Mouse (Mus musculus): ENCODE data around the gene Tsc22d3.

DNA sequence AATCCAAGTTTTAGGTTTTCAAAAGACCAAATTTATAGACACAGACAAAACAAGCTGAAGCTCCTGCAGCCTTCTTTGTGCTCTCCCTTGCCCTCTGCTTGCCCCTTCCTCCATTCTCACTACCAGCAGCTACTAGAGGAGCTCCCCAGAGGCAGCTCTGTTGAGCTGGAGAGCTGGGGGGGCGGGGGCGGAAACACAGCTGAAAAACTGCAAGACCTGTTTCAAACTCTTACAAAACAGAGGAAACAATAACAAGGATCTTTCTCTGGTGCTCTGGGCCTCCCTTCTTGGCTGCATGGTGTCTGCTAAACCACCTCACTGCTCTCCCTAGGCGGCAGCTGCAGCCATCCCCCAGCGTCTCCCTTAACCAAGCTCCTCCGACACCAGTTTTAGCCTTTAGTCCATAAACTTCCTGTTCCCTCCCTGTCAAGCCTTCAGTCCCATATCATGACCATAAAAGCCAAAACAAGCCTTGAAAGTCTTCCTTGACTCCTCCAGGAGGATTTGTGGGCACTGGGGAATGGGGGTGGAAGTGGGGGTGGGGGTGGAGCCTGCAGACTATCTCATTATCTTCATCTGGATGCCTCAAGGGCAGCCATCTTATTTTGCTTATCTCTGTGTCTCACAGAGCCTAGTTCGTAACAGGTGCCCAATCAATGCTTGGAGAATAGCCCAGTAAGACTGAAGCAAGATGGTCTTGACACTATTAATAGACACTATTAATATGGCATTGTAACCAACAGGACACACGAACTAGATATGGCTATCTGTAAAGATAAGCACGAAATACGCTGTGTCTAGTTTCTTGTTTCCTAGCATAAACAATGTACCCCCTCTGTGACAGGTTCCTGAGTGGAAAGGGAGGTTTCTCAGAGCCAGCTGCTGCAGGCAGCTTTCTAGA lies 98.8 kb downstream of the Tsc22d3 start:
- no peak for TF ChIP-seq CTCF (conservative IDR thresholded peaks at IDR 0.05; ENCODE audit: low read length)
- TF ChIP-seq POU5F1 (IDR thresholded peaks at IDR 0.05; ENCODE audit: borderline replicate concordance, low read length) = no peak
- no peak for TF ChIP-seq NANOG (IDR thresholded peaks at IDR 0.05; ENCODE audit: borderline replicate concordance, low read length)

Measured in E14TG2a.4 (cell line).